Mouse (Mus musculus) heart, embryonic 14.5 days (tissue): ENCODE results near the gene Tmem145. TPM values are rescaled to one million over a fixed set of nuclear protein-coding genes. Genes with fewer than 3 reads are reported as not detected.

Experiments used
- ATAC-seq: fragments of 200-750 bp; cut with Nextera tagmentation; 2 replicates; pipeline ENCODE4 v1.8.0; 2017; ENCODE audit warnings: low read depth, moderate TSS enrichment; ENCODE audit not compliant: insufficient number of reproducible peaks, insufficient read depth, low FRiP score
- H3K27ac ChIP-seq, 2 experiments: fragments of 200-500 bp in 1 of 2; fragments of 300-500 bp in 1 of 2; sonication (generic) in 1 of 2; replicated peaks in 1 of 2; 2 replicates each; pipeline ENCODE4 v1.5.1; 2012 to 2014; ENCODE audit warnings: low read depth in 2 of 2, low read length in 2 of 2, control low read depth in 1 of 2, mild to moderate bottlenecking in 1 of 2, mixed read lengths in 1 of 2; ENCODE audit not compliant: control insufficient read depth in 1 of 2, insufficient read depth in 1 of 2
- H3K27me3 ChIP-seq: fragments of 300-500 bp; sonication (generic); 2 replicates; pipeline ENCODE4 v1.6.1; 2014; ENCODE audit warnings: mild to moderate bottlenecking, low read length, control low read depth; ENCODE audit not compliant: control insufficient read depth, insufficient read depth
- H3K36me3 ChIP-seq: fragments of 300-500 bp; sonication (generic); 2 replicates; pipeline ENCODE4 v1.6.1; 2014; ENCODE audit warnings: mild to moderate bottlenecking, control low read depth, low read length, mixed read lengths; ENCODE audit not compliant: control insufficient read depth, insufficient read depth
- H3K4me1 ChIP-seq, 2 experiments: fragments of 200-500 bp in 1 of 2; fragments of 300-500 bp in 1 of 2; sonication (generic) in 1 of 2; 2 replicates each; pipeline ENCODE4 v1.6.1; 2012 to 2014; ENCODE audit warnings: low read length in 2 of 2, control low read depth in 1 of 2, mixed read lengths in 1 of 2; ENCODE audit not compliant: control insufficient read depth in 2 of 2, insufficient read depth in 2 of 2
- H3K4me2 ChIP-seq: fragments of 300-500 bp; sonication (generic); 2 replicates; pipeline ENCODE4 v1.6.1; 2014; ENCODE audit warnings: mild to moderate bottlenecking, low read length
- H3K4me3 ChIP-seq, 2 experiments: fragments of 200-500 bp in 1 of 2; fragments of 300-500 bp in 1 of 2; sonication (generic) in 1 of 2; 2 replicates each; pipeline ENCODE4 v1.5.1; 2012 to 2014; ENCODE audit warnings: low read length in 2 of 2, mild to moderate bottlenecking in 2 of 2, control low read depth in 1 of 2, low read depth in 1 of 2, moderate library complexity in 1 of 2; ENCODE audit not compliant: control insufficient read depth in 1 of 2, insufficient read depth in 1 of 2
- H3K9ac ChIP-seq: fragments of 300-500 bp; sonication (generic); 2 replicates; pipeline ENCODE4 v1.6.1; 2014; ENCODE audit warnings: mild to moderate bottlenecking, low read length
- H3K9me3 ChIP-seq: fragments of 300-500 bp; sonication (generic); 2 replicates; pipeline ENCODE4 v1.6.1; 2016; ENCODE audit warnings: low read length, control low read depth; ENCODE audit not compliant: control insufficient read depth
- WGBS: fragments of 180-500 bp; shearing (Covaris S2); extraction: QIAGEN DNeasy Blood & Tissue Kit; methylation state at CpG from one replicate; pipeline ENCODE4 v1.1.7; 2014; 5-methylcytosine and 5-hydroxymethylcytosine counted together
- polyA plus RNA-seq: library from polyadenylated mRNA; unstranded; fragments of >200 nt; fragmentation: Nextera tagmentation; extraction: Ambion mirVana; gene quantifications from 2 replicates; pipeline ENCODE4 v1.2.1, GENCODE M21; 2014

Tmem145 gene
- polyA plus RNA-seq, 1 experiment from 2014 or later = 0.30 TPM

GRCm38 (mm10) chr7:25296945-25297453 lies 8.9 kb upstream of the Tmem145 start:
- H3K27me3 ChIP-seq = no peaks in the 10 kb centered on the region
- 1% methylated on average over 21 of the region's 21 CpGs for WGBS

GRCm38 (mm10) chr7:25297454-25298325 lies 8.2 kb upstream of the Tmem145 start, which contains the start of gene Pafah1b3:
Gene Pafah1b3 (minus strand): TSS chr7:25297986.
- Histone ChIP-seq H3K36me3 (peaks cover 34% of the 10 kb centered on the region), H3K4me3 (peak within 1 kb of the TSS; percentile 81 to 82), H3K4me1 (peaks cover 5 to 25% of the 10 kb centered on the region in 2 experiments; a peak in 3 of 4 replicates), H3K9me3 (no peaks in the 10 kb centered on the region), H3K27me3 (no peaks in the 10 kb centered on the region), H3K27ac (peak within 1 kb of the TSS; percentile 81 to 84), H3K9ac (peak within 1 kb of the TSS; percentile 75), H3K4me2 (peak within 1 kb of the TSS; percentile 92)
- WGBS = under 1% methylated on average over 52 of the region's 52 CpGs
- peak; percentile 84 for ATAC-seq

More at GRCm38 (mm10) chr7:25296945-25297453, 8.9 kb upstream of the Tmem145 start:
- peak; percentile 5; the same call in 1 of the 2 replicates for ATAC-seq
- Histone ChIP-seq H3K27ac (peak overlapping the region; percentile 81 to 84), H3K4me2 (peak overlapping the region; percentile 92), H3K9me3 (no peaks in the 10 kb centered on the region), H3K4me3 (peak overlapping the region; percentile 81 to 82), H3K4me1 (peaks cover 5 to 25% of the 10 kb centered on the region in 2 experiments; a peak in 3 of 4 replicates), H3K36me3 (peaks cover 41% of the 10 kb centered on the region), H3K9ac (peak overlapping the region; percentile 75)

- Histone ChIP-seq H3K27ac (no peak within 1 kb of the TSS), H3K4me3 (no peak within 1 kb of the TSS), H3K9ac (no peak within 1 kb of the TSS), H3K4me1 (peaks cover 3 to 24% of the 10 kb centered on the region in 2 experiments; a peak in 3 of 4 replicates), H3K9me3 (no peaks in the 10 kb centered on the region), H3K36me3 (peaks cover 1% of the 10 kb centered on the region), H3K4me2 (no peak within 1 kb of the TSS), H3K27me3 (no peaks in the 10 kb centered on the region; the same call in 1 of the 2 replicates)
- ATAC-seq = no peak
- 54% methylated on average over 19 of the region's 19 CpGs for WGBS
These were observed 4.8 kb upstream of the Tmem145 start, which contains the start of gene Prr19 for GRCm38 (mm10) chr7:25301063-25301462. Gene Prr19 (plus strand): TSS chr7:25301411.

GRCm38 (mm10) chr7:25303003-25303684 lies 2.8 kb upstream of the Tmem145 start:
- Histone ChIP-seq H3K9me3 (no peaks in the 10 kb centered on the region), H3K27me3 (peaks cover 16% of the 10 kb centered on the region), H3K4me1 (peaks cover 0 to 13% of the 10 kb centered on the region in 2 experiments; a peak in 3 of 4 replicates), H3K4me3 (no peak overlapping the region), H3K9ac (no peak overlapping the region), H3K27ac (no peak overlapping the region), H3K4me2 (no peak overlapping the region), H3K36me3 (no peaks in the 10 kb centered on the region)
- WGBS = 45% methylated on average over 9 of the region's 9 CpGs
- no peak for ATAC-seq

- Histone ChIP-seq H3K4me1 (peaks cover 0 to 8% of the 10 kb centered on the region in 2 experiments; a peak in 3 of 4 replicates), H3K9me3 (no peaks in the 10 kb centered on the region), H3K27ac (no peak overlapping the region), H3K27me3 (peaks cover 21% of the 10 kb centered on the region), H3K4me2 (no peak overlapping the region), H3K9ac (no peak overlapping the region), H3K4me3 (no peak overlapping the region), H3K36me3 (no peaks in the 10 kb centered on the region)
- WGBS = 64% methylated on average over 3 of the region's 3 CpGs
- no peak for ATAC-seq
These were observed 2.3 kb upstream of the Tmem145 start for GRCm38 (mm10) chr7:25303685-25304006.

GRCm38 (mm10) chr7:25305481-25305880 lies 425 bp upstream of the Tmem145 start:
- Histone ChIP-seq H3K9ac (no peak overlapping the region), H3K4me2 (peak overlapping the region; percentile 87), H3K36me3 (no peaks in the 10 kb centered on the region), H3K27ac (no peak overlapping the region), H3K9me3 (no peaks in the 10 kb centered on the region), H3K27me3 (peaks cover 34% of the 10 kb centered on the region), H3K4me1 (peaks cover 0 to 8% of the 10 kb centered on the region in 2 experiments; a peak in 3 of 4 replicates), H3K4me3 (peak overlapping the region; percentile 50 to 55)
- no peak for ATAC-seq
- 0% methylated on average over 2 of the region's 2 CpGs for WGBS

DNA sequence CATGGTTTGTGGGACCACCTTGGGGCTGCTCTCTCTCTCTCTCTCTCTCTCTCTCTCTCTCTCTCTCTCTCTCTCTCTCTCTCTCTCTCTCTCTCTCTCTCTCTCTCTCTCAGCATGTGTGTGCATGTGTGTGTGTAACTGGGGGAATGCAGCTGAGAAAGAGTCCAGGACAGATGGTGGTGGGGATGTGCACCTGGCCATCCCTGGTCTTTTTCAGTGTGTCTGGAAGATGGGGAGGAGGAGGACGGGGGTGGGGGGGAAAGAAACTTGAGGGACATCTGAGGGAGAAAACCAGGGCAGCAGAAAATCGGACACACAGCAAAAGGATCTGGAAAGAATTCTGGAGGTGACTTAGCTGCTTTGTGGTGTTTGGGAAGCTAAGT lies 699 bp downstream of the Tmem145 start:
- no peak overlapping the region for H3K27ac ChIP-seq
- peaks cover 0 to 8% of the 10 kb centered on the region in 2 experiments; a peak in 3 of 4 replicates for H3K4me1 ChIP-seq
- H3K4me2 ChIP-seq = no peak overlapping the region
- H3K4me3 ChIP-seq = no peak overlapping the region
- H3K9me3 ChIP-seq = no peaks in the 10 kb centered on the region
- ATAC-seq = no peak
- no peak overlapping the region for H3K9ac ChIP-seq
- 51% methylated on average over 2 of the region's 2 CpGs for WGBS
- no peaks in the 10 kb centered on the region for H3K36me3 ChIP-seq
- H3K27me3 ChIP-seq = peaks cover 41% of the 10 kb centered on the region
